9 mouse cellular contexts compared by ENCODE assay signal in the genomic region with DNA sequence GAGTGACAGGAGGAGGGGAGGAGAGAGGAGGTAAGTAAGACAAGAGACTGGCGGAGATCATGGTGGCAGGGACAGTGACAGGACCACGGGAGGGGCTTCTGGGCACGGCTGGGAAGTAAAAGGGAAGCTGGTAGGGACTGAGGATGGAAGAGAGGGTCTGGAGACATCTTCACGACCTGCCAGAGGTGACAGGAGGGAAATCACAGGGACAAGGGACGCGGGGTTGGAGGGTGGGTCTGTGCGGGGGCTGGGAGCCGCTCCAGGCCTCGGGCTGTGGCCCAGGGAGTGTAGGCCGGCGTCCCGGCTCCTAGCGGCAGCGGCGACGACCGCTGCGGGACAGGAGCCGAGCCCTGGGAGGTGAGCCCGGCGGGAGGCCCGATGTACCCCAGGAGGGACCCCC. TPM values are rescaled to one million over a fixed set of nuclear protein-coding genes. Genes with fewer than 3 reads are reported as not detected.
DNase-seq lines count a peak whose midpoint lies in the region; ATAC-seq and TF ChIP-seq lines count a peak whose summit lies in the region.
"Had no signal": no experiment of that assay in that cellular context is flagged by ENCODE, and none has a peak within 500 bp of the region (broad histone marks: within the 10 kb centered on the region; RNA-seq: fewer than 3 reads in every experiment).

No protein-coding gene starts in this region.

- H3K4me2 ChIP-seq in kidney, postnatal 0 days (ENCODE audit: low read length): peak overlapping the region; percentile 49
- H3K4me2 ChIP-seq in embryonic facial prominence, embryonic 13.5 days: peak overlapping the region; percentile 72
- H3K4me2 ChIP-seq in intestine, embryonic 14.5 days (ENCODE audit: low read length): peak overlapping the region; percentile 50
- peak overlapping the region; percentile 63 for H3K4me2 ChIP-seq in neural tube, embryonic 12.5 days (replicated peaks)

- no peaks in the 10 kb centered on the region for H3K9me3 ChIP-seq in kidney, postnatal 0 days (replicated peaks; ENCODE audit: low read length)
- H3K9me3 ChIP-seq in embryonic facial prominence, embryonic 13.5 days: no peaks in the 10 kb centered on the region
- H3K9me3 ChIP-seq in intestine, embryonic 14.5 days (ENCODE audit: control insufficient read depth, low read length): no peaks in the 10 kb centered on the region
- H3K9me3 ChIP-seq in neural tube, embryonic 12.5 days: no peaks in the 10 kb centered on the region

- H3K4me1 ChIP-seq in kidney, postnatal 0 days (replicated peaks; ENCODE audit: insufficient read depth, low read length): peaks cover 7% of the 10 kb centered on the region
- H3K4me1 ChIP-seq in embryonic facial prominence, embryonic 13.5 days: peaks cover 15% of the 10 kb centered on the region
- peaks cover 2% of the 10 kb centered on the region; the same call in 1 of the 2 replicates for H3K4me1 ChIP-seq in intestine, embryonic 14.5 days (replicated peaks; ENCODE audit: control insufficient read depth, insufficient read depth, low read length)
- peaks cover 40% of the 10 kb centered on the region for H3K4me1 ChIP-seq in neural tube, embryonic 12.5 days

- no peak for ATAC-seq in kidney, postnatal 0 days (replicated peaks; ENCODE audit: low FRiP score, low read depth)
- ATAC-seq in embryonic facial prominence, embryonic 13.5 days (ENCODE audit: insufficient number of reproducible peaks, insufficient read depth, low FRiP score, low TSS enrichment, low read depth): no peak
- ATAC-seq in intestine, embryonic 14.5 days (replicated peaks; ENCODE audit: low FRiP score, low TSS enrichment, low read depth): no peak
- peak; percentile 52 for ATAC-seq in neural tube, embryonic 12.5 days (ENCODE audit: low FRiP score, low read depth)

- WGBS in kidney, postnatal 0 days: 6% methylated on average over 8 of the region's 22 CpGs
- 2% methylated on average over 22 of the region's 22 CpGs for WGBS in embryonic facial prominence, embryonic 13.5 days
- WGBS in intestine, embryonic 14.5 days: 5% methylated on average over 10 of the region's 22 CpGs
- WGBS in neural tube, embryonic 12.5 days: 4% methylated on average over 11 of the region's 22 CpGs

- no peak overlapping the region for H3K27ac ChIP-seq in kidney, postnatal 0 days
- no peak overlapping the region for H3K27ac ChIP-seq in embryonic facial prominence, embryonic 13.5 days
- no peak overlapping the region for H3K27ac ChIP-seq in intestine, embryonic 14.5 days (ENCODE audit: low read depth)
- peak overlapping the region; percentile 68 for H3K27ac ChIP-seq in neural tube, embryonic 12.5 days

- H3K9ac ChIP-seq in kidney, postnatal 0 days (ENCODE audit: low read depth, low read length): 0 out of 2 replicates have a peak overlapping the region, but pooled peaks have one; percentile 23
- H3K9ac ChIP-seq in embryonic facial prominence, embryonic 13.5 days: peak overlapping the region; percentile 58
- H3K9ac ChIP-seq in intestine, embryonic 14.5 days (ENCODE audit: low read length): peak overlapping the region; percentile 22; the same call in 1 of the 2 replicates
- H3K9ac ChIP-seq in neural tube, embryonic 12.5 days: peak overlapping the region; percentile 95

- intact Hi-C loops in left cerebral cortex, postnatal 14 days (cut with DNase I): no loop called here
- intact Hi-C loops in heart, postnatal 36 days (cut with DNase I): no loop called here

- DNase-seq in kidney, postnatal 0 days (ENCODE audit: low spot score): no peak
- DNase-seq in kidney, postnatal 4 days: no peak
- DNase-seq in intestine, embryonic 14.5 days (ENCODE audit: low spot score): no peak
- DNase-seq in gastrocnemius, postnatal 4 days (ENCODE audit: low spot score in 2 of 2): no peak
- DNase-seq in left cerebral cortex, postnatal 14 days (ENCODE audit: low spot score in 2 of 2): no peak
- no peak for DNase-seq in heart, postnatal 36 days

- TF ChIP-seq CTCF in kidney, postnatal 0 days (IDR thresholded peaks at IDR 0.05; ENCODE audit: low read depth): no peak

- H3K4me3 ChIP-seq in kidney, postnatal 0 days (replicated peaks; ENCODE audit: low read depth, low read length): peak overlapping the region; percentile 24
- peak overlapping the region; percentile 49 for H3K4me3 ChIP-seq in embryonic facial prominence, embryonic 13.5 days
- H3K4me3 ChIP-seq in intestine, embryonic 14.5 days (ENCODE audit: low read depth, low read length): peak overlapping the region; percentile 30
- H3K4me3 ChIP-seq in neural tube, embryonic 12.5 days: peak overlapping the region; percentile 83

- no peaks in the 10 kb centered on the region for H3K36me3 ChIP-seq in kidney, postnatal 0 days (ENCODE audit: insufficient read depth, low read length)
- no peaks in the 10 kb centered on the region for H3K36me3 ChIP-seq in embryonic facial prominence, embryonic 13.5 days
- no peaks in the 10 kb centered on the region for H3K36me3 ChIP-seq in intestine, embryonic 14.5 days (ENCODE audit: control insufficient read depth, insufficient read depth, low read length)
- no peaks in the 10 kb centered on the region; the same call in 1 of the 2 replicates for H3K36me3 ChIP-seq in neural tube, embryonic 12.5 days

- peaks cover 27% of the 10 kb centered on the region for H3K27me3 ChIP-seq in kidney, postnatal 0 days (ENCODE audit: insufficient read depth, low read length)
- peaks cover 87% of the 10 kb centered on the region for H3K27me3 ChIP-seq in embryonic facial prominence, embryonic 13.5 days
- H3K27me3 ChIP-seq in intestine, embryonic 14.5 days (replicated peaks; ENCODE audit: control insufficient read depth, insufficient read depth, low read length): peaks cover 77% of the 10 kb centered on the region
- peaks cover 48% of the 10 kb centered on the region for H3K27me3 ChIP-seq in neural tube, embryonic 12.5 days (replicated peaks)

RNA-seq across cellular contexts. Expression of a gene that starts 0.5 kb away (rescaled TPM):
- polyA plus RNA-seq in kidney, postnatal 0 days (2015; fragmentation: Nextera tagmentation; extraction: Ambion mirVana): 0.10 and 0.11 TPM in 2 replicates
- 0.14 and 0.27 TPM in 2 replicates for polyA plus RNA-seq in embryonic facial prominence, embryonic 13.5 days (2015; fragmentation: Nextera tagmentation; extraction: Ambion mirVana)
- 0.32 and 0.39 TPM in 2 replicates for polyA plus RNA-seq in intestine, embryonic 14.5 days (2014; fragmentation: Nextera tagmentation; extraction: Ambion mirVana)
- polyA plus RNA-seq in neural tube, embryonic 12.5 days (2016; fragmentation: Nextera tagmentation; extraction: Ambion mirVana): 6.2 and 7.1 TPM in 2 replicates
- total RNA-seq in gastrocnemius, postnatal 4 days (2021): 1 to 10 TPM in 1 of 2 experiments, under 1 TPM in 1; 0.60 to 1.2 TPM
- 100 to 1,000 TPM; 135 to 142 TPM for total RNA-seq in left cerebral cortex, postnatal 14 days (2021)
- total RNA-seq in heart, postnatal 36 days (2021): under 1 TPM; 0.19 TPM

RNA-seq across cellular contexts. Expression of a gene that starts 9.5 kb away (rescaled TPM):
- 31.8 and 32.7 TPM in 2 replicates for polyA plus RNA-seq in kidney, postnatal 0 days (2015; fragmentation: Nextera tagmentation; extraction: Ambion mirVana)
- 60.8 and 63.5 TPM in 2 replicates for polyA plus RNA-seq in embryonic facial prominence, embryonic 13.5 days (2015; fragmentation: Nextera tagmentation; extraction: Ambion mirVana)
- 58.4 and 64.4 TPM in 2 replicates for polyA plus RNA-seq in intestine, embryonic 14.5 days (2014; fragmentation: Nextera tagmentation; extraction: Ambion mirVana)
- polyA plus RNA-seq in neural tube, embryonic 12.5 days (2016; fragmentation: Nextera tagmentation; extraction: Ambion mirVana): 40.5 and 42.3 TPM in 2 replicates
- 1 to 10 TPM; 3.6 to 5.2 TPM for total RNA-seq in gastrocnemius, postnatal 4 days (2021)
- total RNA-seq in left cerebral cortex, postnatal 14 days (2021): 1 to 10 TPM; 5.2 to 5.3 TPM
- total RNA-seq in heart, postnatal 36 days (2021): 1 to 10 TPM in 1 of 2 experiments, under 1 TPM in 1; 0.89 to 2.2 TPM

RNA-seq across cellular contexts. Expression of a gene that starts 48.7 kb away (rescaled TPM):
- 1.6 and 1.9 TPM in 2 replicates for polyA plus RNA-seq in kidney, postnatal 0 days (2015; fragmentation: Nextera tagmentation; extraction: Ambion mirVana)
- polyA plus RNA-seq in embryonic facial prominence, embryonic 13.5 days (2015; fragmentation: Nextera tagmentation; extraction: Ambion mirVana): not detected in 2 replicates
- not detected in 2 replicates for polyA plus RNA-seq in intestine, embryonic 14.5 days (2014; fragmentation: Nextera tagmentation; extraction: Ambion mirVana)
- polyA plus RNA-seq in neural tube, embryonic 12.5 days (2016; fragmentation: Nextera tagmentation; extraction: Ambion mirVana): not detected in 2 replicates
- under 1 TPM in 1 of 2 experiments, not detected in 1; 0.21 TPM for total RNA-seq in gastrocnemius, postnatal 4 days (2021)
- total RNA-seq in left cerebral cortex, postnatal 14 days (2021): under 1 TPM; 0.53 to 0.89 TPM
- total RNA-seq in heart, postnatal 36 days (2021): not detected
- polyA plus RNA-seq: gonadal fat pad, adult 2 months had no signal

RNA-seq across cellular contexts. Expression of a gene that starts 58.3 kb away (rescaled TPM):
- 0.34 TPM in 2 replicates for polyA plus RNA-seq in kidney, postnatal 0 days (2015; fragmentation: Nextera tagmentation; extraction: Ambion mirVana)
- 1.1 and 3.3 TPM in 2 replicates for polyA plus RNA-seq in embryonic facial prominence, embryonic 13.5 days (2015; fragmentation: Nextera tagmentation; extraction: Ambion mirVana)
- 0.57 and 0.67 TPM in 2 replicates for polyA plus RNA-seq in intestine, embryonic 14.5 days (2014; fragmentation: Nextera tagmentation; extraction: Ambion mirVana)
- 0.74 and 0.75 TPM in 2 replicates for polyA plus RNA-seq in neural tube, embryonic 12.5 days (2016; fragmentation: Nextera tagmentation; extraction: Ambion mirVana)
- 1 to 10 TPM; 3.7 to 4.8 TPM for total RNA-seq in gastrocnemius, postnatal 4 days (2021)
- 1 to 10 TPM; 3.3 to 5.3 TPM for total RNA-seq in left cerebral cortex, postnatal 14 days (2021)
- total RNA-seq in heart, postnatal 36 days (2021): 1 to 10 TPM in 1 of 2 experiments, not detected in 1; 1.2 TPM

RNA-seq across cellular contexts. Expression of a gene that starts 59.2 kb away (rescaled TPM):
- 6.0 and 6.5 TPM in 2 replicates for polyA plus RNA-seq in kidney, postnatal 0 days (2015; fragmentation: Nextera tagmentation; extraction: Ambion mirVana)
- 10.7 and 11.4 TPM in 2 replicates for polyA plus RNA-seq in embryonic facial prominence, embryonic 13.5 days (2015; fragmentation: Nextera tagmentation; extraction: Ambion mirVana)
- 3.8 and 3.9 TPM in 2 replicates for polyA plus RNA-seq in intestine, embryonic 14.5 days (2014; fragmentation: Nextera tagmentation; extraction: Ambion mirVana)
- polyA plus RNA-seq in neural tube, embryonic 12.5 days (2016; fragmentation: Nextera tagmentation; extraction: Ambion mirVana): 13.4 and 15.3 TPM in 2 replicates
- 10 to 100 TPM; 13.5 to 15.0 TPM for total RNA-seq in gastrocnemius, postnatal 4 days (2021)
- 10 to 100 TPM; 49.3 to 50.8 TPM for total RNA-seq in left cerebral cortex, postnatal 14 days (2021)
- total RNA-seq in heart, postnatal 36 days (2021): 10 to 100 TPM; 20.3 to 24.0 TPM

Comparison
In these comparisons a context has a peak if more than half of its experiments do, and no peak if none do; other contexts are left out.
1. H3K4me3 ChIP-seq: peak in every context shown above with its lines; median percentile 83 in neural tube, embryonic 12.5 days; 49 in embryonic facial prominence, embryonic 13.5 days; 30 in intestine, embryonic 14.5 days; 24 in kidney, postnatal 0 days.
2. H3K9ac ChIP-seq: peak in every context shown above with its lines; median percentile 95 in neural tube, embryonic 12.5 days; 58 in embryonic facial prominence, embryonic 13.5 days; 23 in kidney, postnatal 0 days; 22 in intestine, embryonic 14.5 days.